Mouse (Mus musculus) intestine, embryonic 16.5 days (tissue): Measurements from ENCODE around the gene Nup214. TPM values are rescaled to one million over a fixed set of nuclear protein-coding genes. Genes with fewer than 3 reads are reported as not detected.

Experiments used
- ATAC-seq: fragments of 200-750 bp; cut with Nextera tagmentation; 2 replicates; pipeline ENCODE4 v1.8.0; 2017; ENCODE audit warnings: moderate TSS enrichment, moderate library complexity
- H3K27ac ChIP-seq: fragments of 300-500 bp; sonication (generic); 2 replicates; pipeline ENCODE4 v1.5.1; 2014; ENCODE audit warnings: mild to moderate bottlenecking, low read length
- H3K27me3 ChIP-seq: fragments of 300-500 bp; sonication (generic); replicated peaks from 2 replicates; pipeline ENCODE4 v1.6.1; 2014; ENCODE audit warnings: low read length, control low read depth, mixed read lengths; ENCODE audit not compliant: control insufficient read depth, insufficient read depth
- H3K36me3 ChIP-seq: fragments of 300-500 bp; sonication (generic); 2 replicates; pipeline ENCODE4 v1.6.1; 2014; ENCODE audit warnings: low read length, control low read depth; ENCODE audit not compliant: control insufficient read depth, insufficient read depth
- H3K4me1 ChIP-seq: fragments of 300-500 bp; sonication (generic); 2 replicates; pipeline ENCODE4 v1.6.1; 2014; ENCODE audit warnings: low read length, control low read depth, mixed read lengths; ENCODE audit not compliant: control insufficient read depth, insufficient read depth
- H3K4me2 ChIP-seq: fragments of 300-500 bp; sonication (generic); 2 replicates; pipeline ENCODE4 v1.6.1; 2014; ENCODE audit warnings: low read depth, low read length, control low read depth
- H3K4me3 ChIP-seq: fragments of 300-500 bp; sonication (generic); 2 replicates; pipeline ENCODE4 v1.5.1; 2014; ENCODE audit warnings: mild to moderate bottlenecking, low read length
- H3K9ac ChIP-seq: fragments of 300-500 bp; sonication (generic); 2 replicates; pipeline ENCODE4 v1.6.1; 2014; ENCODE audit warnings: low read depth, low read length
- H3K9me3 ChIP-seq: fragments of 300-500 bp; sonication (generic); 2 replicates; pipeline ENCODE4 v1.6.1; 2016; ENCODE audit warnings: low read length, control low read depth; ENCODE audit not compliant: control insufficient read depth
- WGBS: fragments of 180-500 bp; shearing (Covaris S2); extraction: QIAGEN DNeasy Blood & Tissue Kit; methylation state at CpG from one replicate; pipeline ENCODE4 v1.1.7; 2014; 5-methylcytosine and 5-hydroxymethylcytosine counted together
- polyA plus RNA-seq: library from polyadenylated mRNA; unstranded; fragments of >200 nt; fragmentation: Nextera tagmentation; extraction: Ambion mirVana; gene quantifications from 2 replicates; pipeline ENCODE4 v1.2.1, GENCODE M21; 2015

The Nup214 gene
- polyA plus RNA-seq, 1 experiment from 2014 or later: 71.9 TPM

DNA sequence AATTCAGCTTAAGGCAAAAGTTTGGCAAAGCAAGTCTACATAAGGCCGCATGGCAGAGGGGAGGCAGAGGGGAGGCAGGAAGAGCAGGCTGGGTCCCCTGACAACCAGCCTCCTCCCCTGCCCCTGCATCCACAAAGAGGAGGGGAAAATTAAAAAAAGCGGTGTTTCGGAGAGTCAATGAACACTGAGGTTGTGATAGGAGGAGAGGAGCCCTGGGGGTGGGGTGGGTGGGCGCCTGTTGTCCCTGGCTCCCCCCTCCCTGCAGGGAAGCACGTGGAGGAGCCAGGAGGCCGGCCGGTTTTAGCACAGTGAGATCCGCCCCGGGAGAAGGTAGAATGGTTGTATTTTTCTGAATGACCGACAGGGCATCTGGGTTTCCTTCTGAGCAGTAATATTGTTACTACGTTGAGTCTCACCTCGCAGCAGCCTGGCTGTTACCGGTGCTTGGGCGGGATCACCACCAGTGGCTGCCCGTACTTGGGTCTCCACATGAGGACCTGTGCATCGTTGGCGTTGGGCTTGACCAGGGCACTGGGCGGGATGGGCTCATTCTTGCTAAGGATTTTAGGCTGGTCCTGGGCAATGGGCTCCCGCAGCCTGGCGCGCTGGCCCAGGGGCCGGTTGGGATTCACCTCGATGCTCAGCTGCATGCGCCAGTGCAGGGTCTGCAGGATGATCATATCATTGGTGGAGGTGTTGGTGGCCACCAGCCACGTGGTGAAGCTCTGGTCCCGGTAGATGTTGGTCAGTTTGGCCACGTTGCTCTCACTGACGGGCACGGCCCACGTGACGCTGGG is 94.8 kb downstream of the Nup214 start:
- H3K27ac ChIP-seq: no peak overlapping the region
- 54% methylated on average over 31 of the region's 31 CpGs for WGBS
- H3K4me3 ChIP-seq: no peak overlapping the region
- H3K4me2 ChIP-seq: no peak overlapping the region
- no peaks in the 10 kb centered on the region for H3K9me3 ChIP-seq
- ATAC-seq: no peak
- H3K27me3 ChIP-seq: 0 out of 2 replicates have a peak, but pooled peaks cover 5% of the 10 kb centered on the region
- H3K36me3 ChIP-seq: no peaks in the 10 kb centered on the region
- no peak overlapping the region for H3K9ac ChIP-seq
- H3K4me1 ChIP-seq: no peaks in the 10 kb centered on the region

DNA sequence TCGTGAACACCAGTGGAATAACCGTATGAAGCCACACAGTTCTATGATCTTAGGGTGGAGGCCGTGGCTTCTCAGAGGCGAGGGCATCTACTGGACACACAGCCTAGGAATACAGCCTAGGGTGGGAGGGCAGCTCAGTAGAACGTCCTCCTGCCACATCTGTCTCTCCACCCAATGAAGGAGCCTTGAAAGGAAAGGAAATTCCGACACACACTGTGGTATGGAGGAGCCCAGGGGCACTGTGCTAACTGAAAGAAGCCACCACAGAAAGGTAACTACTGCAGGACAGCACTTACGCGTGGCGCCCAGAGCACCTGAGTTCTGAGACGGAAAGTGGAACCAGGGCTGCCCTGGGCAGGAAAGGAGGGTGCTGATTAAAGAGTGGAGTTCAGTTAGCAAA is 96.5 kb downstream of the Nup214 start:
- Histone ChIP-seq H3K4me2 (no peak overlapping the region), H3K27me3 (0 out of 2 replicates have a peak, but pooled peaks cover 5% of the 10 kb centered on the region), H3K36me3 (no peaks in the 10 kb centered on the region), H3K4me3 (no peak overlapping the region), H3K27ac (no peak overlapping the region), H3K9ac (no peak overlapping the region), H3K4me1 (no peaks in the 10 kb centered on the region), H3K9me3 (no peaks in the 10 kb centered on the region)
- WGBS: 89% methylated on average over 10 of the region's 10 CpGs
- no peak for ATAC-seq

DNA sequence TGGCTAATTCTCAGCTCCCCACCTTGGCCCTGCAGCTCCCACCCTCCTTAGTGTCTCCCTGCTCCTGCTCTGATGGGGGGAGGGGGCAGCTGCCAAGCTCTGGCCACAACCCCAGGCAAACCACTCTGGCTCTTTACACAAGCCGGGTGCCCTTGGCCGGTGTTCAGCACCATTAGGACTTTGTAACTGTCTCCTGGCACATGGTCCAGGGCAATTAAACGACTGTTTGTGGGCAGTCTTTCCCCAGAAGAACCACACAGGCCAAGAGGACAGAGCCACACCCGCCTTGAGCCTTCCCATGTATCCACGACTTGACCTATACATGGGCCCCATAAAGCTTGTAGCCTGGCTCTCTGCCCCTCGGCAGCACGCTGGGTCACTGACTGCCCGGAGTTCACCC is 100.2 kb downstream of the Nup214 start:
- H3K27me3 ChIP-seq: no peaks in the 10 kb centered on the region
- H3K4me1 ChIP-seq: no peaks in the 10 kb centered on the region
- ATAC-seq: peak; percentile 74
- H3K27ac ChIP-seq: no peak overlapping the region
- no peak overlapping the region for H3K9ac ChIP-seq
- no peak overlapping the region for H3K4me3 ChIP-seq
- 54% methylated on average over 8 of the region's 8 CpGs for WGBS
- H3K36me3 ChIP-seq: no peaks in the 10 kb centered on the region
- H3K9me3 ChIP-seq: no peaks in the 10 kb centered on the region
- no peak overlapping the region for H3K4me2 ChIP-seq

DNA sequence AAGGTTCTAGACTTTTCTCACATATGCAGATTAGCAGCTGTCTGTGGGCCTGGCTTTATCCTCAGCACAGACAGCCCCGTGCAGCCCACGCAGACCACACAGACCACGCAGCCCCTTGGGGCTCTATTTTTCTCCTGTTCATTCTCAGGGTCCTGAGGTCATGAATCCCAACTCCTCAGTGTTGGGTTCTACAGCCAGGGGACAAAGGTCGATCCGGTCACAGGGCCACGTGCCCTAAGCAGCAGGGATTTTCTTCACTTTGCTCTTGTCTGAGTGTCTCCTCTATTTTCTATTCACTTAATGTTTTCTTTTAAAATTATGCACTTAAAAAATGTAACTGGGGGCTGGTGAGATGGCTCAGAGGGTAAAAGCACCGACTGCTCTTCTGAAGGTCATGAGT is 101.1 kb downstream of the Nup214 start:
- no peak overlapping the region for H3K9ac ChIP-seq
- no peak overlapping the region for H3K4me3 ChIP-seq
- H3K9me3 ChIP-seq: no peaks in the 10 kb centered on the region
- no peak overlapping the region for H3K27ac ChIP-seq
- 72% methylated on average over 7 of the region's 7 CpGs for WGBS
- H3K4me2 ChIP-seq: no peak overlapping the region
- no peaks in the 10 kb centered on the region for H3K27me3 ChIP-seq
- no peaks in the 10 kb centered on the region for H3K36me3 ChIP-seq
- no peaks in the 10 kb centered on the region for H3K4me1 ChIP-seq
- no peak for ATAC-seq

DNA sequence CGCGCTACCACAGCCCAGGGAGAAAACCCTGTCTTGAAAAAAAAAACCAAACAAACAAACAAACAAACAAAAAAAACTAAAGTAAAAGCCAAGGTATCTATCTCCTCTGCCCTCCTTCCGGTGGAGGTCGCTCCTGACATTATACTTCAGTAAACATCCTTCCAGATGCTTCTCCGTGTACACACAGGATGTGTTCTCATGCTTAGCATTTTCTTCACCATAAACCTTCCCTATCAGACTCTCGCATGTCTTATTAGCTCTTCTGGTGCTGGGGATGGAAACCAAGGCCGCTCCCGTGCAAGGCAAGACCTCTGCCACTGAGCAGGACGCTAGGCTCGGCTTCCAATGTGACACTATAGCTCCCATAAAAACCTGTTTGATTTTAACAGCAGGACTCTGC is 103.5 kb downstream of the Nup214 start:
- no peak overlapping the region for H3K4me3 ChIP-seq
- H3K27ac ChIP-seq: peak overlapping the region; percentile 6; the same call in 1 of the 2 replicates
- H3K9ac ChIP-seq: no peak overlapping the region
- H3K9me3 ChIP-seq: no peaks in the 10 kb centered on the region
- H3K36me3 ChIP-seq: no peaks in the 10 kb centered on the region
- 72% methylated on average over 10 of the region's 10 CpGs for WGBS
- H3K4me2 ChIP-seq: no peak overlapping the region
- no peak for ATAC-seq
- H3K27me3 ChIP-seq: peaks cover 5% of the 10 kb centered on the region; the same call in 1 of the 2 replicates
- H3K4me1 ChIP-seq: no peaks in the 10 kb centered on the region

DNA sequence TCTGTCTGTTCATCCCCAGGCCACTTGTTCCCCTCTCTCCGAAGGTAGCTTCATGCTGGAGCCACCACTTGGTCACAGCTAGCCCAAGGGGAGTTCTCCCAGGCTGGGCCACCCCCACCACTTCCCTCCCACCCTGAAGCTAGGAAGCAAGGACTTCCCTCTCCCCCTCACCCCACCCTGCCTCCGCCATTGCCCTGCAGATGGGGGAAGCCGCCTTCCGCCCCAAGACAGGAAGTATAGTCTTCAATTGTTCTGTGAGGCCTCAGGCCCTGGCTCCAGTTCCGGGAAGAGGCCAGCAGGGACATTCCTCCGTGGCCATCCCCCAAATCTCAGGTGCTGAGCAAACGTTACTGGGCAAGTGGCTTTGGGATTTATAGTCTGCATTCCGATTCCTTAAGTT is 104.3 kb downstream of the Nup214 start:
- Histone ChIP-seq H3K27ac (peak overlapping the region; percentile 45), H3K36me3 (no peaks in the 10 kb centered on the region), H3K9ac (peak overlapping the region; percentile 3; the same call in 1 of the 2 replicates), H3K9me3 (no peaks in the 10 kb centered on the region), H3K4me3 (no peak overlapping the region), H3K4me1 (0 out of 2 replicates have a peak, but pooled peaks cover 2% of the 10 kb centered on the region), H3K4me2 (no peak overlapping the region), H3K27me3 (peaks cover 11% of the 10 kb centered on the region)
- 49% methylated on average over 8 of the region's 8 CpGs for WGBS
- no peak for ATAC-seq

DNA sequence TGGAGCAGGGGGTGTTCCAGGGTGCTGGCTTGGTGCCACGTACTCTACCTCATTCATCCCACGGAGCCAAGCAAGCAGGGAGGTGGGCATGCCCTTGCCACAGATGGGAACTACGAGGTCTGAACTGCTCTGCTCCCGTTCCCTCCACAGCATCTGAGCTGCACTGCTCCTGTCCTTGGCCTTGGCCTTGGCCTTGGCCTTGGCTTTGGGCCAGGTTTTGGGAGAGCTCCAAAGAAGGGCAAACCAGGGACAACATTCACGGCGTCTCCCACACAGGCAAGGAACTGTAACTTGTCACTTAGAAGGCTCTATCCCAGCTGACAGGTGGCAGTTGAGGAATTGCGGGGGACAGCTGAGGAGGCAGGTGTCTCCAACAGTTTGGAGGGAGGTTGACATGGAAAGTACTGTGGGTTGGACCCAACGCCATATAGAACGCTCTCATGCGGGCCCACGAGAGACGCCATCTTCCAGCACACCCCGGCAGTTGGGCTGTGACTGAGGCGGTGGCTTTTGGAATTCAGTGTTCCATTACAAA is 105.0 kb downstream of the Nup214 start:
- Histone ChIP-seq H3K4me1 (peaks cover 7% of the 10 kb centered on the region; the same call in 1 of the 2 replicates), H3K9me3 (no peaks in the 10 kb centered on the region), H3K27ac (no peak overlapping the region), H3K36me3 (no peaks in the 10 kb centered on the region), H3K4me2 (0 out of 2 replicates have a peak overlapping the region, but pooled peaks have one; percentile 8), H3K27me3 (peaks cover 14% of the 10 kb centered on the region), H3K4me3 (no peak overlapping the region), H3K9ac (no peak overlapping the region)
- 90% methylated on average over 14 of the region's 14 CpGs for WGBS
- no peak for ATAC-seq

DNA sequence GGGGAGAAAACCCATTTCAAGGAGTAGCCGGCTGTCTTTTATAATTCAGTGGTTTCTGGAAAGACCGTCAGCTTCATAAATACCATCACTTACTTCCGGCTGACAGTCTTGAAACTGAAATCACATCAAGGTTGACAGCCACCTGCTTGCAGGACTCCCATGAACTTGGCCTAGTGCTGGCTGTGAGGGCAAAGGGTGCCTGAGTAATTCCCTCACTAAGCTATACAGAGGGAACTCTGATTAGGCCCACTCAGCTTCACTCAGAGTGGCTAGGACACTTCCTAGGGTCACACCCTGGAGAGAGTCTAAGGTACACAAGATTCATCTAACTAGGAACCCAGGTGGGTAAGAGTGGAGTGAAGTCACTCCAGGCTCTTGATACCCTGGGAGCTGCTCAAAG is 106.4 kb downstream of the Nup214 start:
- Histone ChIP-seq H3K36me3 (no peaks in the 10 kb centered on the region), H3K4me2 (no peak overlapping the region), H3K4me3 (no peak overlapping the region), H3K4me1 (peaks cover 7% of the 10 kb centered on the region; the same call in 1 of the 2 replicates), H3K9ac (no peak overlapping the region), H3K27ac (peak overlapping the region; percentile 14; the same call in 1 of the 2 replicates), H3K9me3 (no peaks in the 10 kb centered on the region), H3K27me3 (peaks cover 14% of the 10 kb centered on the region)
- ATAC-seq: peak; percentile 62
- WGBS: 79% methylated on average over 3 of the region's 3 CpGs

DNA sequence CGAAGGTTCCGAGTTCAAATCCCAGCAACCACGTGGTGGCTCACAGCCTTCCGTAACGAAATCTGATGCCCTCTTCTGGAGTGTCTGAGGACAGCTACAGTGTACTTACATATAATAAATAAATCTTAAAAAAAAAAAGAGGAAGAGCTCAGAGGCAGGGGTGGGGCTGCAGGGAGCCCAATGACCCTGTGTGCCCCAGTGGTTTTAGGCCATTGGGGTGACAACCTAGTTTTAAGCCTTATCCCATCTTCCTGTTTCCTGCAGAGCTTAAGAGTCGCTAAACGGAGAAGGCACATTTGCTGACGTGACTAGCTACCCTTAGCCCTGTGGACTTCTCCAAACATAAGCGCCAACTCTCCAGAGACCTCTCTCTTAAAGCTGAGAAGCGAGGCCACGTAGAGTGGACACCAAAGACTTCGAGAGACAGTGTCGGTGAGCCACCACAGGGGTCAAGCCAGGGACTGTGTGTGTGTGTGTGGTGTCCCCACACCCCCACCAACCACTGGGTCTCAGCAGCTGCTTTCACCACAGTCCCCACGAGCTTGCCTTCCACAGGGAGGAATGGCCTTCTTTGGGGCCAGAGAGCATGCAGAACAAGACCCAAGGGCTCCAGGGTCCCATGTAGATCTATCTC is 107.2 kb downstream of the Nup214 start:
- Histone ChIP-seq H3K9me3 (no peaks in the 10 kb centered on the region), H3K4me2 (peak overlapping the region; percentile 97; the same call in 1 of the 2 replicates), H3K27me3 (peaks cover 14% of the 10 kb centered on the region), H3K4me3 (peak overlapping the region; percentile 68; the same call in 1 of the 2 replicates), H3K27ac (no peak overlapping the region), H3K4me1 (peaks cover 7% of the 10 kb centered on the region; the same call in 1 of the 2 replicates), H3K36me3 (no peaks in the 10 kb centered on the region), H3K9ac (no peak overlapping the region)
- WGBS: 82% methylated on average over 14 of the region's 14 CpGs
- ATAC-seq: no peak
